Mouse (Mus musculus) stomach, postnatal 0 days (tissue): ENCODE results near the gene Loxl4.

Source experiments
- CTCF ChIP-seq: IDR thresholded peaks from 2 replicates; pipeline ENCODE4 v1.5.1; 2016; ENCODE audit warnings: antibody characterized with exemption, low read depth, mild to moderate bottlenecking, moderate library complexity
- EP300 ChIP-seq: optimal IDR thresholded peaks from 2 replicates; pipeline ENCODE3; 2016; ENCODE audit warnings: antibody characterized with exemption

- no peak for TF ChIP-seq CTCF
- no peak for TF ChIP-seq EP300
Measured at GRCm38 (mm10) chr19:42602576-42602975, 10.0 kb downstream of the Loxl4 start.
